Mouse (Mus musculus): ENCODE data around the gene Smtnl2. TPM values are rescaled to one million over a fixed set of nuclear protein-coding genes. Genes with fewer than 3 reads are reported as not detected.

Smtnl2 gene
- polyA plus RNA-seq, 1 experiment: 2.7 TPM

DNA sequence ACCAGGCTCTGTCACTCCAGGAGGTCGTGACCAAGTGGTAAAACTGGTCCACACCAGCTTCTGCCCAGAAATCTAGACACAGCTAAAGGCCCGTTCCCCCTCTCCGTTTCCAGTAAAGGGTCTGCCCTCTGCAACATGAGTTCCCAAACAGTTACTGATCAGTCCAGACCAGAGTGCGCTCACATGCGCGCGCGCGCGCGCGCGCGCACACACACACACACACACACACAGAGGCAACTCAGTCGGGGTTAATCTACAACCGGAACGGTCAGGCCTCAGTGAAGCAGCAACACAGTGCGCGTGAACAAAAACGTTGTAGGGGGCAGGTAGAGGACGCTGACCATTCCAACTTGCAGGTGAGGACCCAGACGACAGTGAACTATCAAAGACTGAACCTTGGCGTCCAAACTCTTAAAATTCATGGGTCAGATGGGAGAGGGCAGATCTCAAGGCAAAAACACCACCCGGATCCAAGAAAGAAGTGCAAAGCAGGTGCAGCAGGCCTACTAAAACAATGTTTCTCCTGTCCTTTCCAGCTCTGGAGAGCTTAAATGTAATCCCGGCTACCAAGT, 906 bp downstream of the Smtnl2 start:
- Histone ChIP-seq H3K4me3 (ENCODE audit: control insufficient read depth, insufficient read depth, low read length) (no peak overlapping the region), H3K27ac (ENCODE audit: control insufficient read depth, insufficient read depth, low read length) (no peak overlapping the region), H3K36me3 (ENCODE audit: control insufficient read depth, insufficient read depth, low read length) (no peaks in the 10 kb centered on the region), H3K27me3 (ENCODE audit: control insufficient read depth, insufficient read depth, low read length) (no peaks in the 10 kb centered on the region; the same call in 1 of the 2 replicates), H3K4me1 (replicated peaks; ENCODE audit: control insufficient read depth, insufficient read depth, low read length) (peaks cover 7% of the 10 kb centered on the region)
- 14% methylated on average over 25 of the region's 25 CpGs for WGBS
- no peak for DNase-seq
- TF ChIP-seq CTCF (IDR thresholded peaks at IDR 0.05; ENCODE audit: borderline replicate concordance, control insufficient read depth, extremely low read depth, insufficient read depth, low read length, poor library complexity) (no peak), POLR2A (IDR thresholded peaks at IDR 0.05; ENCODE audit: control insufficient read depth, extremely low read depth, insufficient read depth, low read length, poor library complexity) (no peak)

- Histone ChIP-seq H3K4me3 (ENCODE audit: control insufficient read depth, insufficient read depth, low read length) (no peak overlapping the region), H3K36me3 (ENCODE audit: control insufficient read depth, insufficient read depth, low read length) (no peaks in the 10 kb centered on the region), H3K27me3 (ENCODE audit: control insufficient read depth, insufficient read depth, low read length) (no peaks in the 10 kb centered on the region; the same call in 1 of the 2 replicates), H3K27ac (ENCODE audit: control insufficient read depth, insufficient read depth, low read length) (no peak overlapping the region), H3K4me1 (replicated peaks; ENCODE audit: control insufficient read depth, insufficient read depth, low read length) (peaks cover 7% of the 10 kb centered on the region)
- DNase-seq: no peak
- no peak for TF ChIP-seq CTCF (IDR thresholded peaks at IDR 0.05; ENCODE audit: borderline replicate concordance, control insufficient read depth, extremely low read depth, insufficient read depth, low read length, poor library complexity)
- TF ChIP-seq POLR2A (IDR thresholded peaks at IDR 0.05; ENCODE audit: control insufficient read depth, extremely low read depth, insufficient read depth, low read length, poor library complexity): no peak
- 93% methylated on average over 12 of the region's 12 CpGs for WGBS
Measured at GRCm38 (mm10) chr11:72409649-72410385, 1.7 kb downstream of the Smtnl2 start.

DNA sequence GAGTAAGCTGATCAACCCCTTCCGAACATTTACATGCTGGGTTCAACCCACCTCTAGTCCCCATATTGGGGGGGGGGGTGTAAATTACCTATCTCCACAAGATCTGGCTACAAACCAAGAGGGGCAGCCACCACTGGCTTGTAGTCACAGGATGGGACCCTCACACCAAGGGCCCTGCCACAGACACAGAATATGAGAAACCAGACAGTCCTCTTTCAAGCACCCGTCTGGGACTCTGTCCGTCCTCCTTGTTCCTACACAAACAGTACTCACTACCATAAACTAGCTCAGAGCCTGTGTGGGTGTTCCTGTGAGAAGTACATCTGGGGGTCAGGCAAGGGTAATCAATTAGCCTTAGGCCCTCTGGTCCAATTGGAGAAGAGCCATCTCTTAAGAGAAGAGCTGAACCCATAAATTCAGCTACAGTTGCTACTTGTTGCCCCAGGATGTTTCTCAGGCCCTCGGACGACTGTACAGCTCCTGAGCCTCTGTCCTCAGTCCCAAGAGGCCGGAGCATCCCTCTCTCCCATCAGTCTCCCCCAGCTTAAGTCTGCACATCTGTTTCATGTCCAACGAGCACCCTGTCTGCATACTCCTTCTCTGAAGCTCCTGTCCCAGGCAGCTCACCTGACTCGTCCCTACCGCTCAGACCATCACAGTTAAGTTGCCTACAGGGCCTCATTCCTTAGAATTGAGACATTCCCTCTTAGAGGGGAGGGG, 2.9 kb downstream of the Smtnl2 start:
- no peak overlapping the region for H3K27ac ChIP-seq (ENCODE audit: control insufficient read depth, insufficient read depth, low read length)
- no peak overlapping the region for H3K4me3 ChIP-seq (ENCODE audit: control insufficient read depth, insufficient read depth, low read length)
- WGBS: 91% methylated on average over 9 of the region's 9 CpGs

DNA sequence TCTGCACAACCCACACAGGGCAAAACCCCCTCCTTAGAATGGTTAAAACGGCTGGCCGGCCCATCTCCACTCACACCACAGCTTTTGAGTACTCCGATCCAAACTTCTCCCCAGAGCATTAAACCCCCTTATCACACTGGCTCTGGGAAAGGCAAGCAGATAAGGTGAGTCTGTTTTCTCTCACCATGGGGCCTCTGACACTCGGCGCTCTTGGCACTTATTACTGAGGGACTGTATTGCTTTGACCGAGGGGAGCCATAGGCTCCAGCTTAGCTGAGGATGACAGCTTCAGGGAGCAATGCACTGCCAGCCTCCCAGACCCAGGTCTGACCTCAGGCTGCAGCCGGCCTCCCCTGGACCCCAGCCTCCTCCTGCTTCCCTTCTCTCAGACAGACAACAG, 3.9 kb downstream of the Smtnl2 start:
- TF ChIP-seq CTCF (IDR thresholded peaks at IDR 0.05; ENCODE audit: borderline replicate concordance, control insufficient read depth, extremely low read depth, insufficient read depth, low read length, poor library complexity) (no peak), POLR2A (IDR thresholded peaks at IDR 0.05; ENCODE audit: control insufficient read depth, extremely low read depth, insufficient read depth, low read length, poor library complexity) (no peak)
- Histone ChIP-seq H3K4me3 (ENCODE audit: control insufficient read depth, insufficient read depth, low read length) (no peak overlapping the region), H3K36me3 (ENCODE audit: control insufficient read depth, insufficient read depth, low read length) (no peaks in the 10 kb centered on the region), H3K27ac (ENCODE audit: control insufficient read depth, insufficient read depth, low read length) (no peak overlapping the region), H3K4me1 (replicated peaks; ENCODE audit: control insufficient read depth, insufficient read depth, low read length) (peaks cover 7% of the 10 kb centered on the region), H3K27me3 (ENCODE audit: control insufficient read depth, insufficient read depth, low read length) (no peaks in the 10 kb centered on the region; the same call in 1 of the 2 replicates)
- no peak for DNase-seq
- 84% methylated on average over 7 of the region's 7 CpGs for WGBS

More for the DNA sequence above, 2.9 kb downstream of the Smtnl2 start:
- no peaks in the 10 kb centered on the region for H3K36me3 ChIP-seq (ENCODE audit: control insufficient read depth, insufficient read depth, low read length)
- no peak for DNase-seq
- TF ChIP-seq POLR2A (IDR thresholded peaks at IDR 0.05; ENCODE audit: control insufficient read depth, extremely low read depth, insufficient read depth, low read length, poor library complexity) (no peak), CTCF (IDR thresholded peaks at IDR 0.05; ENCODE audit: borderline replicate concordance, control insufficient read depth, extremely low read depth, insufficient read depth, low read length, poor library complexity) (no peak)
- peaks cover 7% of the 10 kb centered on the region for H3K4me1 ChIP-seq (replicated peaks; ENCODE audit: control insufficient read depth, insufficient read depth, low read length)
- no peaks in the 10 kb centered on the region; the same call in 1 of the 2 replicates for H3K27me3 ChIP-seq (ENCODE audit: control insufficient read depth, insufficient read depth, low read length)

DNA sequence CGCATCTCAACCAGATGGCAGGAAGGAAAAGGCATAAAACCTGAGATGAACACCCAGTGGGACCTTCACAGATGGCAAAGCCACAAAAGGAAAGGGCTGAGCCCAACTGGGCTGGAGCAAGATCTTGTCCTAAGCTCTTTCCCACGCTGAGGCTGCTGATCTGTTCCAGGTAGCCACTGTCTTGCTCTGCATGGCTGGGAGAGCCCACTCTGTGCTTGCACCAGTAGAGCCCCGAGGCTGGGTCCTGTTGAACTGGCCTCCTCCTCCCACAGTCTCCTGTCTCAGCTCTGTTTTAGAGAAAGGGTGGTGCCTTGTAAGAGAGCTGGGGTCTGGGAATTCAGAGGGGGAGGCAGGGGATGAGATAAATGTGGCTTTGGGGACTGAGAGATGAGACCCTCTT, 4.4 kb downstream of the Smtnl2 start:
- Histone ChIP-seq H3K4me1 (replicated peaks; ENCODE audit: control insufficient read depth, insufficient read depth, low read length) (peaks cover 7% of the 10 kb centered on the region), H3K36me3 (ENCODE audit: control insufficient read depth, insufficient read depth, low read length) (no peaks in the 10 kb centered on the region), H3K27me3 (ENCODE audit: control insufficient read depth, insufficient read depth, low read length) (no peaks in the 10 kb centered on the region; the same call in 1 of the 2 replicates), H3K27ac (ENCODE audit: control insufficient read depth, insufficient read depth, low read length) (no peak overlapping the region), H3K4me3 (ENCODE audit: control insufficient read depth, insufficient read depth, low read length) (no peak overlapping the region)
- DNase-seq: no peak
- TF ChIP-seq POLR2A (IDR thresholded peaks at IDR 0.05; ENCODE audit: control insufficient read depth, extremely low read depth, insufficient read depth, low read length, poor library complexity) (no peak), CTCF (IDR thresholded peaks at IDR 0.05; ENCODE audit: borderline replicate concordance, control insufficient read depth, extremely low read depth, insufficient read depth, low read length, poor library complexity) (no peak)
- WGBS: 37% methylated on average over 3 of the region's 3 CpGs

- WGBS: 89% methylated on average over 8 of the region's 8 CpGs
- no peak overlapping the region for H3K27ac ChIP-seq (ENCODE audit: control insufficient read depth, insufficient read depth, low read length)
- H3K36me3 ChIP-seq (ENCODE audit: control insufficient read depth, insufficient read depth, low read length): no peaks in the 10 kb centered on the region
- DNase-seq: no peak
- TF ChIP-seq POLR2A (IDR thresholded peaks at IDR 0.05; ENCODE audit: control insufficient read depth, extremely low read depth, insufficient read depth, low read length, poor library complexity) (no peak), CTCF (IDR thresholded peaks at IDR 0.05; ENCODE audit: borderline replicate concordance, control insufficient read depth, extremely low read depth, insufficient read depth, low read length, poor library complexity) (no peak)
- H3K4me3 ChIP-seq (ENCODE audit: control insufficient read depth, insufficient read depth, low read length): no peak overlapping the region
- H3K4me1 ChIP-seq (replicated peaks; ENCODE audit: control insufficient read depth, insufficient read depth, low read length): peaks cover 4% of the 10 kb centered on the region
- H3K27me3 ChIP-seq (ENCODE audit: control insufficient read depth, insufficient read depth, low read length): no peaks in the 10 kb centered on the region; the same call in 1 of the 2 replicates
Measured at GRCm38 (mm10) chr11:72406079-72406675, 5.3 kb downstream of the Smtnl2 start.

Measured in thymus, adult 2 months (tissue).